Mouse (Mus musculus): ENCODE data around the gene Phc3. TPM values are rescaled to one million over a fixed set of nuclear protein-coding genes. Genes with fewer than 3 reads are reported as not detected.

The Phc3 gene
- total RNA-seq (2015; ENCODE audit: low replicate concordance) (8.4 and 11.5 TPM in 2 replicates), total RNA-seq (2017; ENCODE audit: low replicate concordance) (12.8 and 16.5 TPM in 2 replicates)

GRCm38 (mm10) chr3:30969104-30969581 is at the start of gene Phc3:
Gene Phc3, minus strand, starts transcription at chr3:30969415.
- ATAC-seq (replicated peaks; ENCODE audit: low FRiP score, poor library complexity, severe bottlenecking), result peak; percentile 78

- no peak for ATAC-seq (replicated peaks; ENCODE audit: low FRiP score, poor library complexity, severe bottlenecking)
Observed at GRCm38 (mm10) chr3:31017652-31018051, 48.4 kb upstream of the Phc3 start.

GRCm38 (mm10) chr3:31016594-31017196 is 47.5 kb upstream of the Phc3 start:
- ATAC-seq (replicated peaks; ENCODE audit: low FRiP score, poor library complexity, severe bottlenecking), result no peak

GRCm38 (mm10) chr3:31015682-31016443 is 46.6 kb upstream of the Phc3 start:
- no peak for ATAC-seq (replicated peaks; ENCODE audit: low FRiP score, poor library complexity, severe bottlenecking)

- ATAC-seq (replicated peaks; ENCODE audit: low FRiP score, poor library complexity, severe bottlenecking), result no peak
Observed at GRCm38 (mm10) chr3:31014374-31014773, 45.2 kb upstream of the Phc3 start.

GRCm38 (mm10) chr3:31004320-31005209 is 35.4 kb upstream of the Phc3 start:
- no peak for ATAC-seq (replicated peaks; ENCODE audit: low FRiP score, poor library complexity, severe bottlenecking)

GRCm38 (mm10) chr3:31001048-31001676 is 31.9 kb upstream of the Phc3 start:
- ATAC-seq (replicated peaks; ENCODE audit: low FRiP score, poor library complexity, severe bottlenecking), result no peak

GRCm38 (mm10) chr3:31000018-31000407 is 30.8 kb upstream of the Phc3 start:
- ATAC-seq (replicated peaks; ENCODE audit: low FRiP score, poor library complexity, severe bottlenecking), result no peak

GRCm38 (mm10) chr3:30999401-31000017 is 30.3 kb upstream of the Phc3 start:
- ATAC-seq (replicated peaks; ENCODE audit: low FRiP score, poor library complexity, severe bottlenecking), result no peak

- ATAC-seq (replicated peaks; ENCODE audit: low FRiP score, poor library complexity, severe bottlenecking), result no peak
Observed at GRCm38 (mm10) chr3:30996688-30997014, 27.4 kb upstream of the Phc3 start.

GRCm38 (mm10) chr3:30995899-30996687 is 26.9 kb upstream of the Phc3 start:
- ATAC-seq (replicated peaks; ENCODE audit: low FRiP score, poor library complexity, severe bottlenecking), result 0 out of 2 replicates have a peak, but pooled peaks have one; percentile 8

GRCm38 (mm10) chr3:30995283-30995898 is 26.2 kb upstream of the Phc3 start, which contains the start of gene Prkci:
Gene Prkci, plus strand, starts transcription at chr3:30995747.
- ATAC-seq (replicated peaks; ENCODE audit: low FRiP score, poor library complexity, severe bottlenecking), result peak; percentile 99

- no peak for ATAC-seq (replicated peaks; ENCODE audit: low FRiP score, poor library complexity, severe bottlenecking)
Observed at GRCm38 (mm10) chr3:30994859-30995258, 25.6 kb upstream of the Phc3 start.

- ATAC-seq (replicated peaks; ENCODE audit: low FRiP score, poor library complexity, severe bottlenecking), result no peak
Observed at GRCm38 (mm10) chr3:30993066-30993573, 23.9 kb upstream of the Phc3 start.

GRCm38 (mm10) chr3:30992161-30992560 is 22.9 kb upstream of the Phc3 start:
- no peak for ATAC-seq (replicated peaks; ENCODE audit: low FRiP score, poor library complexity, severe bottlenecking)

GRCm38 (mm10) chr3:30987396-30988318 is 18.4 kb upstream of the Phc3 start:
- peak; percentile 97 for ATAC-seq (replicated peaks; ENCODE audit: low FRiP score, poor library complexity, severe bottlenecking)

Measured in erythroblast, adult 5-6 weeks (primary cell).